Mouse (Mus musculus) midbrain, embryonic 11.5 days (tissue): ENCODE data around the gene Plppr1. TPM values are rescaled to one million over a fixed set of nuclear protein-coding genes. Genes with fewer than 3 reads are reported as not detected.

Experiments
- ATAC-seq: fragments of 200-750 bp; cut with Nextera tagmentation; 2 replicates; pipeline ENCODE4 v1.8.0; 2017; ENCODE audit warnings: moderate TSS enrichment, moderate library complexity; ENCODE audit not compliant: low FRiP score
- DNase-seq: peaks from one replicate; pipeline ENCODE4 v3.0.0; 2015; ENCODE audit warnings: low spot score; ENCODE audit errors: missing footprints
- H3K27ac ChIP-seq: fragments of 300-500 bp; sonication (generic); 2 replicates; pipeline ENCODE4 v1.5.1; 2014; ENCODE audit warnings: low read depth, low read length
- H3K27me3 ChIP-seq: fragments of 300-500 bp; sonication (generic); 2 replicates; pipeline ENCODE4 v1.6.1; 2014; ENCODE audit warnings: mild to moderate bottlenecking, low read length, moderate library complexity, mixed read lengths; ENCODE audit not compliant: control insufficient read depth, insufficient read depth
- H3K36me3 ChIP-seq: fragments of 300-500 bp; sonication (generic); 2 replicates; pipeline ENCODE4 v1.6.1; 2014; ENCODE audit warnings: mild to moderate bottlenecking, low read length, moderate library complexity, mixed read lengths; ENCODE audit not compliant: control insufficient read depth, insufficient read depth
- H3K4me1 ChIP-seq: fragments of 300-500 bp; sonication (generic); 2 replicates; pipeline ENCODE4 v1.6.1; 2014; ENCODE audit warnings: low read length; ENCODE audit not compliant: control insufficient read depth, insufficient read depth
- H3K4me2 ChIP-seq: fragments of 300-500 bp; sonication (generic); 2 replicates; pipeline ENCODE4 v1.6.1; 2014; ENCODE audit warnings: mild to moderate bottlenecking, moderate library complexity
- H3K4me3 ChIP-seq: fragments of 300-500 bp; sonication (generic); 2 replicates; pipeline ENCODE4 v1.5.1; 2014; ENCODE audit warnings: low read depth, low read length
- H3K9ac ChIP-seq: fragments of 300-500 bp; sonication (generic); 2 replicates; pipeline ENCODE4 v1.6.1; 2014; ENCODE audit warnings: low read length
- H3K9me3 ChIP-seq: fragments of 300-500 bp; sonication (generic); 2 replicates; pipeline ENCODE4 v1.6.1; 2016; ENCODE audit warnings: low read length; ENCODE audit not compliant: control insufficient read depth
- WGBS: fragments of 180-500 bp; shearing (Covaris S2); extraction: QIAGEN DNeasy Blood & Tissue Kit; methylation state at CpG from one replicate; pipeline ENCODE4 v1.1.7; 2014; 5-methylcytosine and 5-hydroxymethylcytosine counted together
- polyA plus RNA-seq: library from polyadenylated mRNA; unstranded; fragments of >200 nt; fragmentation: Nextera tagmentation; extraction: Ambion mirVana; gene quantifications from 2 replicates; pipeline ENCODE4 v1.2.1, GENCODE M21; 2014

The Plppr1 gene
- polyA plus RNA-seq, 1 experiment from 2014 or later, result 11.5 TPM

DNA sequence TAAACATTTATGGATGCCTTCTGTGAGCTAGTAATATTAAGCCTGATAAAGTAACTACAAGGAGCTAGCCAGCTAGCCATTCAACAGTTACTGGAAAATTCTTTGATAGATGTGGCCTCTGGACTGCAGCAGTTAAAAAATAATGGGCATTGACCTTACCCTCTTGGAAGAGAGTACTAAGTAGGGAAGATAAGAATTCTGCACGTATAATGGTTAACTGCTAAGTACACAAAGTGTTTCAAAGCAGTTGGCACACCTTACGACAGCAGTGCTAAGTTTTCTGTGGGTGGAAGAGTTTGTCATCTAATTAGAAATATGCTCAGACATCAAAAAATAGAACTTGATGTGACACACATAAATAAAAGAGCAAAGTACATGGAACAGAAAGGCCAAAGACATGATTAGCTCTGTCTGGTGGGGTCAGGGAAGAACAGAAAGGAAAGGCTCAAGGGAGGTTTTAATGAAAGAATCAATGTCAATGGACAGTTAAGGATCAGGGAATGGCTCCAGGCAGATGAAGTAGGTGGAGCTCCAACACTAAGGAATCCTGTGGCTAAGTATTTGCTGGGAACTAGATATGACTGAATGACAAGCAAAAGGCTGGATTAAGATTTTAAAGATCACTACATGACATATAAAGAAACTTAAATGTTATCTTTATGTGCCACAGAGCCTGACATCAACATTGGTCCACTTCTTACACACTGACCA lies 120.6 kb downstream of the Plppr1 start:
- Histone ChIP-seq H3K4me3 (no peak overlapping the region), H3K4me1 (no peaks in the 10 kb centered on the region), H3K4me2 (no peak overlapping the region), H3K9me3 (no peaks in the 10 kb centered on the region), H3K9ac (no peak overlapping the region), H3K36me3 (no peaks in the 10 kb centered on the region), H3K27me3 (no peaks in the 10 kb centered on the region), H3K27ac (no peak overlapping the region)
- WGBS, result 79% methylated on average over 2 of the region's 2 CpGs
- no peak for ATAC-seq
- DNase-seq, result no peak

DNA sequence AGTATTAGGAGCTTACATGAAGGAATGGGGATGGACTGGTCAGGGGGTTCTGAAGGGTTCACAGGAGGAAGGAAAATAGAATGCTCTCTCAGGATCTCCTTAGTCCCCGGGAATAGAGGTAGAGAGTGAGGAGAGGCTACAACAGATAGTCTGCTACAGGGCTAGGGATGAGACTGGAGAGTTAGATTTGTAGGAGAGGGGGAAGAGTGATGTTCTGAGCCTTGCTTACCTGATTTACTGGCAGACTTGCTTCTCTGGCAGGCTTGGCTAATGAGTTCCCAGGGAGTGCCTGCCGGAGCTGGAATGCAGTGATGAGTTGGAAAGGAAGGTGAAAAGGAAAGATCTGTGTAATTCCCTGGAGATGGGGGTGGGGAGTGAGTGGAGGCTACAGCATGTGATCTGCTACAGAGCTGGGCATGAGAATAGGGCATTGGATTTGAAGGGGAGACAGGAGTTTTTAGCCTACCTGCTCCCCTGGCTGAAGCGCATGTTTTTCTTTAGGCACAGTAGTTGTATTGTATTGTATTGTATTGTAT lies 131.0 kb downstream of the Plppr1 start:
- H3K9ac ChIP-seq, result no peak overlapping the region
- peak; percentile 54 for DNase-seq
- H3K4me1 ChIP-seq, result no peaks in the 10 kb centered on the region
- no peak overlapping the region for H3K4me2 ChIP-seq
- H3K27me3 ChIP-seq, result no peaks in the 10 kb centered on the region
- no peak overlapping the region for H3K27ac ChIP-seq
- WGBS, result 62% methylated on average over 3 of the region's 3 CpGs
- H3K4me3 ChIP-seq, result no peak overlapping the region
- H3K9me3 ChIP-seq, result no peaks in the 10 kb centered on the region
- no peak for ATAC-seq
- no peaks in the 10 kb centered on the region for H3K36me3 ChIP-seq

DNA sequence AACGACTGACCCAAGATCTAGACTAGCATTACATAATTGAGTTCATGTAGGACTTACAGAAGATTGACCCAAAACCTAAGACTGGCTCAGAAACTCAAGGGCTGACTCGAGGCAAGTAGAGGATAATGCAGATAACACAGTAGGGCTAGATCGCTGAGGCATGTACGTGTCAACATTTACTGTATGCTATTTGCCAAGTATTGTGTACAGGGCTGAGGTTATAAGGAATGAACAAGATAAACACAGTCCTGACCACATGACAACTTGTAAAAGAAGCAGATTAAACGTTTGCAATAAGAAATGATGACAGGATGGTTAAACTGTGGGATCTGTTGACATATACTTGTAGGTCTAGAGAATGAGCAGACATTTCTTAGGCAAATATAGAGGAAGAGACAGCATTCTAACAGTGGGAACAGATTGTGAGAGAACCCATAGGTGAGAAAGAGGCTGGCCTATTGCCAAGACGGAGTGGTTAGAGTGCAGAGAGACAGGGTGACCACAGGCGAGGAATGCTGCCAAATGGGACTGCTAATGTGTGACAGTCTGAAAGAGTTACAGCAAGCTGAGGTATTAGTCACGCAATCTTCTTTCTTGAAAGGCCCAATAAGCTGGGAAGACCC lies 138.2 kb downstream of the Plppr1 start:
- Histone ChIP-seq H3K4me3 (no peak overlapping the region), H3K27me3 (no peaks in the 10 kb centered on the region), H3K9me3 (no peaks in the 10 kb centered on the region), H3K4me1 (no peaks in the 10 kb centered on the region), H3K27ac (no peak overlapping the region), H3K4me2 (no peak overlapping the region), H3K9ac (no peak overlapping the region), H3K36me3 (no peaks in the 10 kb centered on the region)
- 77% methylated on average over 8 of the region's 8 CpGs for WGBS
- DNase-seq, result peak; percentile 56
- ATAC-seq, result no peak

DNA sequence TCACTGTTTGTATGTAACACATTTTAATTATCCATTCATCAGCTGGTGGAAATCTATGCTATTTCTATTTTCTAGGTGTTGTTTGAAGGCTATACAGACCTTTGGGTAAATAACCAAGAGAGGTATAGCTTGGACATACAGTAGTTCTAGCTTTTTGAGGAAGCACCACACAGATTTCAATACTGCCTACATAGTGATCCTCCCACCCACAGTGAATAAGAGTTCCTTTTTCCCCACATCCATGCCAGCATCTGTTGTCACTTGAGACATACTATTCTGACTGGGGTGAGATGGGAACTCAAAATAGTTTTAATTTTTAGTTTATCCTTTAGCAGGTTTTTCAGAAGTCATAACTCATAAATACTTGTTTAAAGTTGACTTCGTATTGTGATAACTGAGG lies 151.4 kb downstream of the Plppr1 start:
- Histone ChIP-seq H3K4me1 (no peaks in the 10 kb centered on the region), H3K27me3 (no peaks in the 10 kb centered on the region), H3K27ac (no peak overlapping the region), H3K9ac (no peak overlapping the region), H3K36me3 (no peaks in the 10 kb centered on the region), H3K4me2 (no peak overlapping the region), H3K4me3 (no peak overlapping the region), H3K9me3 (no peaks in the 10 kb centered on the region)
- DNase-seq, result no peak
- no peak for ATAC-seq
- 96% methylated on average over 1 of the region's 1 CpGs for WGBS

DNA sequence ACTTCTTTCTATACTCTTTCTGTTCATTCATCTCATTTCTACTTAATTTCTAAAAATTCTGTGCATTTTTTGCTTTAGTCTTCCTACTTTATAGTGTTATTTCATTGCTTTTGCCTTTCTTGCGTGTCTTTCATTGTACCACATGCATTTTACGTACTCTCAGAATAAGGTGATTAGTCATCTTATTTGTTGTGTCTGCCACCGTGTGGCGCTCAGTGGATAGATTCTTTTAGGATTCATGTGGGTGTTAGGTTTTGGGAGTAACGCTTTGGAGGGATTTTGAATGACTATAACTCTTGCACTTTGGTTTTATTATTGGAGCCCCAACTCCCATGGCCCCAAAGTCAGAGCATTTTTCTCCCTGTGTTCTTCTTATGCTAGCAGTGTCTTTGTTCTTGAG lies 152.5 kb downstream of the Plppr1 start:
- no peak overlapping the region for H3K4me2 ChIP-seq
- DNase-seq, result no peak
- WGBS, result 74% methylated on average over 5 of the region's 5 CpGs
- no peak for ATAC-seq
- no peaks in the 10 kb centered on the region for H3K27me3 ChIP-seq
- no peaks in the 10 kb centered on the region for H3K36me3 ChIP-seq
- H3K9ac ChIP-seq, result no peak overlapping the region
- no peaks in the 10 kb centered on the region for H3K9me3 ChIP-seq
- no peak overlapping the region for H3K27ac ChIP-seq
- H3K4me3 ChIP-seq, result no peak overlapping the region
- no peaks in the 10 kb centered on the region for H3K4me1 ChIP-seq

DNA sequence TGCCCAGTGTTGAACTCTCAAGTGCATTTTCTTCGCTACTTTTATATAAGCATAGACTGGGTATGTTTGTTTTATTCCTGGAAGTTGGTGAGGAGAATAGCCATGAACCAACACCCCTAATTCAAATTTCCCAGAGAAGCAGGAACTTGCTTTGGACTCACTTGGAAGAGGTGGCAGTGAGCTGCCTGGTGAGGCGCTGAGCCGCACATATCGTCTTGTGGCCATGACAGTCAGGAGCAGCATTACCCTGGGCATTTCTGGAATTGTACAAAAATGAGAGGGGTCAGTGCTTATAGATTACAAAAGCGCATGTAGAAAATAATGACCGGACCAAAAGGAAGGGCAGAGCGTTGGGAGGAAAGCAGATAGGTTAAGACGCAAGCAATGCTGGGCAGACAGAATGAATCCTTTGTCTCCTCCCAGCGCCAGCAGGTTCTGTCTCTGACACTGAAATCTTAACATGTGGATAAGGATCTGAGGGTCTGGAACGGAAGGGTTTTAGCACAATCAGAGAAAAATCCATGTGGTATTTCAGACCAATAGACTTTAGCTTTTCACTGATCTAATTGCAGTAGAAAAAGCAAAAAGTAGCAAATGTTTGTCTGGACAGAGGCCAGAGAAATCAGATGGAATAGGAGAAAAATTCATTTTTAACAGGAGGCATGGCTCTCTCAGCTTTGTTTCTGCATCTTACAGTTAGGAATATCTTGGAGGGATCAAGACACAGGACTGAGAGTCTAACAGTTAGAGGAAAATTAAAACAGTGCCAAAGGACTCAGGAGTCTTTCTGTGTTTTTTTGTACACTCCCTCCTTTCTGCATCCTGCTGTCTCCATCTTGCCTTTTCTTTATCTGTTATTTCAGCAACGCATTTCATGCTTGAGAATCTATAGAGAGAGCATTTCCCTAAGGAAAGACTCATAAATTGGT lies 153.8 kb downstream of the Plppr1 start:
- Histone ChIP-seq H3K36me3 (no peaks in the 10 kb centered on the region), H3K4me1 (no peaks in the 10 kb centered on the region), H3K4me3 (no peak overlapping the region), H3K27ac (no peak overlapping the region), H3K4me2 (no peak overlapping the region), H3K9me3 (no peaks in the 10 kb centered on the region), H3K27me3 (no peaks in the 10 kb centered on the region), H3K9ac (no peak overlapping the region)
- no peak for DNase-seq
- WGBS, result 84% methylated on average over 11 of the region's 11 CpGs
- ATAC-seq, result no peak

DNA sequence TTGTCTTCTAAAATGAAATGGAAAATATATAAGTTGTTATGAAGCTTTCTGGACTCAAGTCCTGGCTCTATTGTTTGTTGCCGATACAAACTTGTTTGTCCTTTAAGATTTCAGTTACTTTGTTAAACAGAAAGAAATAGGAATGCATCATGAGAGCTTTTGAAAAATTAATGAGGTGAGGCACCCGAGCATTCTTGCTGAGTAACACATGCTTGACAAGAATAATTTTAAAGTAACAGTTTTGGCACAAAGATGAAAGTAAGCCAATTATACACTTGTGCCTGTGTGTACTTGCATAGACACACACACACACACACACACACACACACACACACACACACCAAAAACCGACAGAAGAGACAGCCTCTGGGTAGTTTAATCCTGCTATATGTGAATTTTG lies 155.3 kb downstream of the Plppr1 start:
- 70% methylated on average over 3 of the region's 3 CpGs for whole genome bisulfite sequencing
- H3K4me1 ChIP-seq, result no peaks in the 10 kb centered on the region
- no peak overlapping the region for H3K27ac ChIP-seq
- ATAC-seq (no peak), DNase-seq (no peak)
- no peak overlapping the region for H3K4me3 ChIP-seq
- H3K9ac ChIP-seq, result no peak overlapping the region
- H3K27me3 ChIP-seq, result no peaks in the 10 kb centered on the region
- no peaks in the 10 kb centered on the region for H3K36me3 ChIP-seq
- H3K9me3 ChIP-seq, result no peaks in the 10 kb centered on the region
- no peak overlapping the region for H3K4me2 ChIP-seq

DNA sequence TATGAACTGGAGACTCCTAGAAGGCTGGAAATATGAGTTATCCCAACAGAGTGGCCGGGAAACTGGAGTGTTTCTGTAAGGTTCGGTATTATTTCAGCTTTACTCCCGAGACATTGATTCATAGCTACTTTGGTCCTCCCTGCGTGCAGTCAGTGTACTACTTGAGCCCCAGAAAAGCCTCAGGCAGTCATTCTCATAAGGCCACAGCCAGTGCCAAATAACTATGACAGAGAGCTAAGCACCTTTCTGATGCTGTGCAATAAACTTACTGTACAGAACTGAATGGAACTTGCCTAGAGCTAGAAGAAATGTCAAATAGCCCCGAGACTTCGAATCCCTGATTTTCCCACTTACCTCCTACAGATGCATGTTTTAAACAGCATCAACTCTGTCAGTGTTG lies 164.4 kb downstream of the Plppr1 start:
- Histone ChIP-seq H3K4me3 (no peak overlapping the region), H3K36me3 (no peaks in the 10 kb centered on the region), H3K27ac (no peak overlapping the region), H3K27me3 (no peaks in the 10 kb centered on the region), H3K9me3 (no peaks in the 10 kb centered on the region), H3K9ac (no peak overlapping the region), H3K4me2 (no peak overlapping the region), H3K4me1 (no peaks in the 10 kb centered on the region)
- ATAC-seq (no peak), DNase-seq (no peak)
- WGBS, result 92% methylated on average over 6 of the region's 6 CpGs

DNA sequence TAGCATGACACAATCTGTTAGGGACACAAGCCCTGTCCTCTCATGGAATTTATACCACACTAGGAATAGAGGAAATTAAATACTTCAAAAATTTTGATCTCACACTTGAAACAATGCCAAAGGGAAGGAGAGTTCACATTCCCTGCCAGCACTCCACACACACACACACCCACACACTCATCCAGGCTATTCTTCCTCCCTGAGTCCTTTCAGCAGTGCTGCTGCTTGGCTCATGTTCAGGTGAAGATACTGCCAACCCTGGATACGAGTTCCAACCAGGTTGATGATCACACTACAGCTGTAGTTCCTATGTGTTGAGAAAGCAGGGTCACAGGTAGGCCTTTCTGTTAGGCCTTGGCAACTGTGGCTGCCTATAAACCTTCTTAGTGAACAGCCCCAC lies 165.9 kb downstream of the Plppr1 start:
- Histone ChIP-seq H3K4me1 (no peaks in the 10 kb centered on the region), H3K27me3 (no peaks in the 10 kb centered on the region), H3K9ac (no peak overlapping the region), H3K4me3 (no peak overlapping the region), H3K9me3 (no peaks in the 10 kb centered on the region), H3K4me2 (no peak overlapping the region), H3K36me3 (no peaks in the 10 kb centered on the region), H3K27ac (no peak overlapping the region)
- ATAC-seq, result no peak
- WGBS, result 74% methylated on average over 1 of the region's 1 CpGs
- DNase-seq, result no peak
